Mouse (Mus musculus): ENCODE data around the gene Cyb5r2. TPM values are rescaled to one million over a fixed set of nuclear protein-coding genes. Genes with fewer than 3 reads are reported as not detected.

The Cyb5r2 gene
- polyA plus RNA-seq, 1 experiment from 2014 or later: 0.14 TPM

DNA sequence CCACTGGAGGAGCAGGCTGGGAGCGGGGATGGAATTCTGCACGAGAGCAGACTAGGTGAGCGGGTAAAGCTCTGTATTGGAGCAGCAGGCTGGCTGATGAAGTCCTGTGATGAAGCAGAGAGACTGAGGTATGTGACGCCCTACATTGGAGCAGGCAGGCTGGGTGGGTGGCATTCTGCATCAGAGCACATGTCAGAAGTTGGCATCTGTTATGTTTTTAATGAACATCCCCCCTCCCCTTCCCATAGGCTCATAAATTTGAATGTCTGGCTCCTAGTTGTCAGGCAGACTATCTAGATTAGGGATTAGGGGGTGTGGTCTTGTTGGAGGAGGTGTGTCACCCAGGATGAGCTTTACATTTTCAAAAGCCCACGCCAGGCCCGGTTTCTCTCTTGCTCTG, 45.1 kb downstream of the Cyb5r2 start:
- no peaks in the 10 kb centered on the region for H3K27me3 ChIP-seq (ENCODE audit: control insufficient read depth, insufficient read depth, low read length)
- no peak overlapping the region for H3K27ac ChIP-seq (ENCODE audit: low read depth, low read length)
- WGBS: 74% methylated on average over 6 of the region's 6 CpGs
- H3K36me3 ChIP-seq (ENCODE audit: control insufficient read depth, insufficient read depth, low read length): no peaks in the 10 kb centered on the region
- H3K4me3 ChIP-seq (ENCODE audit: low read depth, low read length): no peak overlapping the region
- H3K4me1 ChIP-seq (replicated peaks; ENCODE audit: control insufficient read depth, insufficient read depth, low read length): no peaks in the 10 kb centered on the region
- H3K4me2 ChIP-seq (replicated peaks; ENCODE audit: low read depth, low read length): no peak overlapping the region
- H3K9me3 ChIP-seq (ENCODE audit: control insufficient read depth, low read length): no peaks in the 10 kb centered on the region
- H3K9ac ChIP-seq (ENCODE audit: low read depth, low read length): no peak overlapping the region
- no peak for DNase-seq (ENCODE audit: low spot score)
- no peak for ATAC-seq (ENCODE audit: low FRiP score)

- 0 out of 2 replicates have a peak overlapping the region, but pooled peaks have one; percentile 13 for H3K4me2 ChIP-seq (replicated peaks; ENCODE audit: low read depth, low read length)
- peak; percentile 76 for DNase-seq (ENCODE audit: low spot score)
- no peak overlapping the region for H3K4me3 ChIP-seq (ENCODE audit: low read depth, low read length)
- WGBS: 7% methylated on average over 10 of the region's 10 CpGs
- H3K36me3 ChIP-seq (ENCODE audit: control insufficient read depth, insufficient read depth, low read length): no peaks in the 10 kb centered on the region
- H3K27me3 ChIP-seq (ENCODE audit: control insufficient read depth, insufficient read depth, low read length): no peaks in the 10 kb centered on the region
- H3K9me3 ChIP-seq (ENCODE audit: control insufficient read depth, low read length): no peaks in the 10 kb centered on the region
- peak; percentile 88 for ATAC-seq (ENCODE audit: low FRiP score)
- H3K27ac ChIP-seq (ENCODE audit: low read depth, low read length): no peak overlapping the region
- no peaks in the 10 kb centered on the region for H3K4me1 ChIP-seq (replicated peaks; ENCODE audit: control insufficient read depth, insufficient read depth, low read length)
- H3K9ac ChIP-seq (ENCODE audit: low read depth, low read length): no peak overlapping the region
Observed at GRCm38 (mm10) chr7:107708491-107709112, 49.2 kb downstream of the Cyb5r2 start.

GRCm38 (mm10) chr7:107707650-107708049, 50.2 kb downstream of the Cyb5r2 start:
- Histone ChIP-seq H3K4me3 (ENCODE audit: low read depth, low read length) (no peak overlapping the region), H3K27ac (ENCODE audit: low read depth, low read length) (no peak overlapping the region), H3K9me3 (ENCODE audit: control insufficient read depth, low read length) (no peaks in the 10 kb centered on the region), H3K27me3 (ENCODE audit: control insufficient read depth, insufficient read depth, low read length) (no peaks in the 10 kb centered on the region), H3K36me3 (ENCODE audit: control insufficient read depth, insufficient read depth, low read length) (no peaks in the 10 kb centered on the region), H3K9ac (ENCODE audit: low read depth, low read length) (no peak overlapping the region), H3K4me1 (replicated peaks; ENCODE audit: control insufficient read depth, insufficient read depth, low read length) (no peaks in the 10 kb centered on the region), H3K4me2 (replicated peaks; ENCODE audit: low read depth, low read length) (no peak overlapping the region)
- 65% methylated on average over 9 of the region's 9 CpGs for WGBS
- ATAC-seq (ENCODE audit: low FRiP score) (no peak), DNase-seq (ENCODE audit: low spot score) (no peak)

DNA sequence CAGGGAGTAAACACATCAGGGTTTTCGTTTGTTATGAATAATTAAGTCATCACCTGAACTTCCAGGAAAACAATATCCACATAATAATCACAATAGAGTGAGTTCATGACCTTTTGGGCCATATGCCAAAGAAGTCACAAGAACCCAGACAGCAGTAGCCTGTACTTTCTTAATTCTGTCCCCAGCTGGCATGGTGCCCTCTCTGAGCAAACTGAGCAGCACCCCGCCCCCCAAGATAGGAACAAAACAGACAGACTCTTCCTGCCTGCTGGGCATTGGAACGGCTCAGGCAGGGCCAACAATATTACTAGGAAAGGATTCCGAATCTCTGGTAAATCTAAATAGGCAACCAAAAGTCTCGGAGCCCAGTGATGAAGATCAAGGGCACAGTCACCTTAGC, 51.9 kb downstream of the Cyb5r2 start:
- H3K9ac ChIP-seq (ENCODE audit: low read depth, low read length): no peak overlapping the region
- DNase-seq (ENCODE audit: low spot score): no peak
- WGBS: 79% methylated on average over 5 of the region's 5 CpGs
- H3K36me3 ChIP-seq (ENCODE audit: control insufficient read depth, insufficient read depth, low read length): no peaks in the 10 kb centered on the region
- H3K4me3 ChIP-seq (ENCODE audit: low read depth, low read length): no peak overlapping the region
- H3K4me1 ChIP-seq (replicated peaks; ENCODE audit: control insufficient read depth, insufficient read depth, low read length): no peaks in the 10 kb centered on the region
- H3K4me2 ChIP-seq (replicated peaks; ENCODE audit: low read depth, low read length): no peak overlapping the region
- no peak overlapping the region for H3K27ac ChIP-seq (ENCODE audit: low read depth, low read length)
- no peak for ATAC-seq (ENCODE audit: low FRiP score)
- no peaks in the 10 kb centered on the region for H3K27me3 ChIP-seq (ENCODE audit: control insufficient read depth, insufficient read depth, low read length)
- H3K9me3 ChIP-seq (ENCODE audit: control insufficient read depth, low read length): no peaks in the 10 kb centered on the region

- Histone ChIP-seq H3K27me3 (ENCODE audit: control insufficient read depth, insufficient read depth, low read length) (no peaks in the 10 kb centered on the region), H3K4me3 (ENCODE audit: low read depth, low read length) (no peak overlapping the region)
- WGBS: 65% methylated on average over 13 of the region's 13 CpGs
Observed at GRCm38 (mm10) chr7:107702461-107703380, 55.1 kb downstream of the Cyb5r2 start.

DNA sequence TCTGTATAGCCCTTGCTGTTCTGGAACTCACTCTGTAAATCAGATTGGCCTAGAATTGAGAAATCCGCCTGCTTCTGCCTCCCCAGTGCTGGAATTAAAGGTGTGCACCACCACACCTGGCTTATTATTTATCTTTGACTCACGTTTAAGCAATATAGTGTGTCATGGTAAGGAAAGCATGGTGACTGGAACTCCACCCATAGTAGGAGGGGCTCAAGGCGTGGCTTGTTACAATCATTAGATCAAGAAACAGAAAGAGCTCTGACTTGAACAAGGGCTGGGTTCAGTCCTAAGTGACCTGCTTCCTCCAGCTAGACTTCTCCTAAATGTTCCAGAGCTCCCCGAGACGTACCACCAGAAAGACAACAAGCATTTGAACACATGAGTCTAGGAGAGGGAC, 57.2 kb downstream of the Cyb5r2 start:
- Histone ChIP-seq H3K27me3 (ENCODE audit: control insufficient read depth, insufficient read depth, low read length) (peaks cover 3% of the 10 kb centered on the region; the same call in 1 of the 2 replicates), H3K4me1 (replicated peaks; ENCODE audit: control insufficient read depth, insufficient read depth, low read length) (no peaks in the 10 kb centered on the region), H3K36me3 (ENCODE audit: control insufficient read depth, insufficient read depth, low read length) (no peaks in the 10 kb centered on the region), H3K9ac (ENCODE audit: low read depth, low read length) (no peak overlapping the region), H3K9me3 (ENCODE audit: control insufficient read depth, low read length) (no peaks in the 10 kb centered on the region), H3K27ac (ENCODE audit: low read depth, low read length) (no peak overlapping the region), H3K4me2 (replicated peaks; ENCODE audit: low read depth, low read length) (no peak overlapping the region), H3K4me3 (ENCODE audit: low read depth, low read length) (no peak overlapping the region)
- DNase-seq (ENCODE audit: low spot score) (no peak), ATAC-seq (ENCODE audit: low FRiP score) (no peak)
- 84% methylated on average over 5 of the region's 5 CpGs for WGBS

More at GRCm38 (mm10) chr7:107702461-107703380, 55.1 kb downstream of the Cyb5r2 start:
- DNase-seq (ENCODE audit: low spot score) (no peak), ATAC-seq (ENCODE audit: low FRiP score) (no peak)
- Histone ChIP-seq H3K4me2 (replicated peaks; ENCODE audit: low read depth, low read length) (no peak overlapping the region), H3K27ac (ENCODE audit: low read depth, low read length) (no peak overlapping the region), H3K36me3 (ENCODE audit: control insufficient read depth, insufficient read depth, low read length) (no peaks in the 10 kb centered on the region), H3K9me3 (ENCODE audit: control insufficient read depth, low read length) (no peaks in the 10 kb centered on the region), H3K9ac (ENCODE audit: low read depth, low read length) (no peak overlapping the region), H3K4me1 (replicated peaks; ENCODE audit: control insufficient read depth, insufficient read depth, low read length) (no peaks in the 10 kb centered on the region)

DNA sequence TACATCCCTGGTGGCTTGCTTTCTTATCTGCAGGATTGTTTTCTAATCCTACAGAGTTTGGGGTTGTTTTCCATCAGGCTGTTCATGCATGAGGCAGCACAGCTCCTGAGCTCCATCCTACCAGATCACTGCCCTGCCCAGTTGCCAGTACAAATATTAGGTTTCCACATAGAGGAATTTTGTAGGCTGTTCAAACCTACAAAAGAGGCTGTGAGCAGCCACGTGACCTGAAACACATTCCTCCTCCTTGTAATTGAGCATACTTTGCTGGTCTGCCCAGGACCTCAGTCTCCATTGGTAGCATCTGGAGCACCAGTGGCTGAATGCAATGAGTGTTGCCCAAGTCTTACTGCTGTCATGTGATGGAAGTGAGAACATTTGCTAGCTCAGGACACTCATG, 57.9 kb downstream of the Cyb5r2 start:
- Histone ChIP-seq H3K4me1 (replicated peaks; ENCODE audit: control insufficient read depth, insufficient read depth, low read length) (no peaks in the 10 kb centered on the region), H3K36me3 (ENCODE audit: control insufficient read depth, insufficient read depth, low read length) (no peaks in the 10 kb centered on the region), H3K4me2 (replicated peaks; ENCODE audit: low read depth, low read length) (no peak overlapping the region), H3K9ac (ENCODE audit: low read depth, low read length) (no peak overlapping the region), H3K9me3 (ENCODE audit: control insufficient read depth, low read length) (no peaks in the 10 kb centered on the region), H3K4me3 (ENCODE audit: low read depth, low read length) (no peak overlapping the region), H3K27ac (ENCODE audit: low read depth, low read length) (no peak overlapping the region), H3K27me3 (ENCODE audit: control insufficient read depth, insufficient read depth, low read length) (peaks cover 3% of the 10 kb centered on the region; the same call in 1 of the 2 replicates)
- DNase-seq (ENCODE audit: low spot score) (no peak), ATAC-seq (ENCODE audit: low FRiP score) (no peak)
- 65% methylated on average over 1 of the region's 1 CpGs for WGBS

Measured in hindbrain, embryonic 11.5 days (tissue).